Mouse (Mus musculus): Measurements from ENCODE around the gene Mmp24. TPM values are rescaled to one million over a fixed set of nuclear protein-coding genes. Genes with fewer than 3 reads are reported as not detected.
"Not testable (repeated sequence)": the region's sequence is repeated elsewhere in the genome, so short reads cannot be mapped to it uniquely, and the experiment has no call there.

The Mmp24 gene
- polyA plus RNA-seq, 1 experiment from 2014 or later: 4.9 TPM

DNA sequence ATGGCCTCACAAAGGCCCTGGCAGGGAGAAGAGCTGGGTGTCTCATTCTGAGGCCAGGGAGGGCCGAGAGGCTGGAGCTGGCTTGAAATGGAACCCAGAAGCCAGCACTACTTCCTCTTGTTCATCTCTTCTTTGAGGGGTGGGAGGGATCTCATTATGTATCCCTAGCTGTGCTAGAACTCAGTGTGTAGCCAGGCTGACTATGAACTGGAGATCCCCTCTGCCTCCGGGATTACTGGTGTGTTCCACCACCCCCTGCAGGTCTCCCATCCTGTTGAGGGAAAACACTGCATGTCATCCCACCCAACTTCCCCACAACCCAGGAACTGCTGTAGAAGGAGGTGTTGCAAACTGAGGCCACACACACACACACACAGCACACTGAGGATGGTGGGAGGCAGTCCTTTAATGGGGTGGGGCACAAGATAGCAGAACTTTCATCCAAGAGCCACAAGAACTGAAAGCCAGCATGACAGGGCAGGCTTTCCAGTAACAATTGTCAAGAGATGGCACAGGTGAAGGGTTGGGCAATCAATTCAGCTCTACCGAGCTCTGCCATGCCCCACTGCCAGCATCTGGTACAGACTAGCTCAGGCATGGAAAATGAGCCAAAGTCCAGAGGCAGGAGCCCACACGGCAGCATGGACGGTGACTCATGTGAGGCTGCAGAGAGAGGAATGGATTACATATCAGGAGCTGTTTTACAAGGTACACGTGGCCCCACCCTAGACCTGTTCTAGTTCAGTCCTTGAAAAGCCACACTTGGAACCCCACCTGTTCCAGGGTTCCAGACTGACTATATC is 44.5 kb downstream of the Mmp24 start:
- peaks cover 16% of the 10 kb centered on the region for H3K4me1 ChIP-seq
- WGBS: 62% methylated on average over 6 of the region's 6 CpGs
- no peaks in the 10 kb centered on the region for H3K27me3 ChIP-seq
- no peaks in the 10 kb centered on the region for H3K9me3 ChIP-seq
- peaks cover 44% of the 10 kb centered on the region for H3K36me3 ChIP-seq
- peak overlapping the region; percentile 53 for H3K4me3 ChIP-seq
- H3K27ac ChIP-seq (replicated peaks): peak overlapping the region; percentile 74
- peak overlapping the region; percentile 68; the same call in 1 of the 2 replicates for H3K9ac ChIP-seq (replicated peaks)
- no peak; the same call in 1 of the 2 replicates for ATAC-seq (ENCODE audit: low FRiP score, low read depth)
- peak overlapping the region; percentile 86 for H3K4me2 ChIP-seq (replicated peaks)

DNA sequence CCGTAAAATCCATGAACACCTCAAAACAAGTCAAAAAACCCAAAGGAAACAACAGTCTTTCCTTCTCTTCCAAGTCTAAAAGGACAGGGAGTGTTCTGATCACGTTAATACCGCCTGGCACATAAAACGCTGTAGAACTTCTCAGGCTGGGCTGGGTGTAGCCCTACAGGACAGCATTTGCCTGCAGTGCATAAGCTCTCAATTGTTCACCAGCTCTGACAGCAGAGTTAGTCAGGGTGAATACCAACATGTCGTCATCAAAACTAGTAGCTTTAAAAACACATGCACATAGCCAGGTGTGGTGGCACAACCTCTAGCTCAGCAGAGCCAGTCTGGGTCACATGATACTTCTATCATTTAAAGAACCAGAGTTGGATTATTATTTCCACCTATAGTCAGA is 45.6 kb downstream of the Mmp24 start:
- no peak overlapping the region for H3K4me3 ChIP-seq
- 91% methylated on average over 5 of the region's 5 CpGs for WGBS
- H3K27ac ChIP-seq (replicated peaks): no peak overlapping the region
- no peak overlapping the region for H3K4me2 ChIP-seq (replicated peaks)
- ATAC-seq (ENCODE audit: low FRiP score, low read depth): no peak
- no peak overlapping the region for H3K9ac ChIP-seq (replicated peaks)
- no peaks in the 10 kb centered on the region for H3K27me3 ChIP-seq
- H3K4me1 ChIP-seq: peaks cover 24% of the 10 kb centered on the region
- H3K9me3 ChIP-seq: no peaks in the 10 kb centered on the region
- peaks cover 43% of the 10 kb centered on the region for H3K36me3 ChIP-seq

DNA sequence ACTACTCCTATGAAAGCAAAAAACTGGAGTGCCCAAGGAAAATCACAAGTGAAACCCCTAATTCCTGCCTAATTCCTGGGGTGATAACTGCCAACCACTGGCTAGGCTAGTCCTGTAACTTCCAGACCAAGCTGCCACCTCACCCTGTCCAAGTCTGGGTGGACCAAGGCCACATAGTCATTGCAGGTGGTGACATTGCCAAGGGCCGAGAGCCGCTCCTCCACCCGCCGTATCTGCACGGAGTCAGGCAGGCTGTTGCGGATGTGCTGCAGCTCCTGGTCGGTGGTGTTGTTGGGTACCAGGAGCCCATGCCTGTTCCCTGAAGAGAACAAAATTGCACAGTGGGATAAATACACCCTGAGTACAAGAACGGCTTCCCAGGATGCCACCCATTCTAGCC is 48.6 kb downstream of the Mmp24 start:
- Histone ChIP-seq H3K9me3 (no peaks in the 10 kb centered on the region), H3K4me3 (no peak overlapping the region), H3K9ac (replicated peaks) (no peak overlapping the region), H3K4me1 (peaks cover 28% of the 10 kb centered on the region), H3K36me3 (peaks cover 40% of the 10 kb centered on the region), H3K27ac (replicated peaks) (no peak overlapping the region), H3K4me2 (replicated peaks) (no peak overlapping the region), H3K27me3 (no peaks in the 10 kb centered on the region)
- no peak for ATAC-seq (ENCODE audit: low FRiP score, low read depth)
- WGBS: 98% methylated on average over 8 of the region's 8 CpGs

GRCm38 (mm10) chr2:155825904-155826629 is 50.9 kb downstream of the Mmp24 start:
- no peaks in the 10 kb centered on the region for H3K27me3 ChIP-seq
- H3K9ac ChIP-seq (replicated peaks): peak overlapping the region; percentile 88
- 2% methylated on average over 52 of the region's 52 CpGs for WGBS
- peak overlapping the region; percentile 77 for H3K27ac ChIP-seq (replicated peaks)
- H3K4me1 ChIP-seq: peaks cover 18% of the 10 kb centered on the region
- peak overlapping the region; percentile 92 for H3K4me2 ChIP-seq (replicated peaks)
- H3K4me3 ChIP-seq: peak overlapping the region; percentile 96
- H3K9me3 ChIP-seq: no peaks in the 10 kb centered on the region
- peaks cover 28% of the 10 kb centered on the region for H3K36me3 ChIP-seq
- peak; percentile 50 for ATAC-seq (ENCODE audit: low FRiP score, low read depth)

DNA sequence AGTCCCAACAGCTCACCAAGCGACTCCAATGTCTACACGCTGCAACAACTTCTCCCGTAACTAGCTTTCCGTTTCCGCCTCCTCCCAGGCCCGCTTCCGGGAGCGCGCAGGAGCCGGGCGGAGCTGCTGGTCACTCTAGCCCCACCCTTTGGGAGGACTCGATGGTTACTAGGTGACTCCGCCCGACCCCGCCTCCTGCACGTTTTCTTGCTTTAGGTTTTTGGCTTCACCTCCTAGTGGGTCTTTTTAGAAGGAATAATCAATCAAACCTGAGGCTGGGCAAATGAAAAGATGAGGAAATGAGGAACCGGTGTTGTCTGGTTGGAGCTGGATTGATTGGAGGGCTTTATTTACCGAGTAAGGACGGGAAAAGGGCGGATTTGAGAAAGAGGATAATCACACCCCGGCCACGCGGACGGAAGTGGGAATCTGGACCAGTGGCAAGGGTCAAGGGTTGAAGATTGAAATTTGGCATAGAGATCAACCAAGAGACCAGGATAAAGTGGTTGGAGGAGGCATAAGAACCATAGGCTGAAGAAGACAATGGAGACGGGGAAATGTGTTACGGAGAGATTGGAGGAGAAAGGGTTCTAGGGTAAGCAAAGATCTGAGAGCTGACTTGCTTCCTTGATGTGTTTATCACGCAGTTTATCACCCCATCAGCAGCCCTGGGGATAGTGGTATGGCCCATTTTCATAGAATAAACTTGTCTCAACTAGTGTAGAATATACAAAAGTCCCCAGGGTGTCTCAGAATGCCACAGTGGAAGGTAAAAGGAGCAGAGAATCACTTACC is 51.7 kb downstream of the Mmp24 start, which contains the start of gene Eif6:
Gene Eif6, minus strand, starts transcription at position 296 of the 795 bp plus-strand sequence.
- no peaks in the 10 kb centered on the region for H3K9me3 ChIP-seq
- WGBS: 6% methylated on average over 27 of the region's 27 CpGs
- peaks cover 18% of the 10 kb centered on the region for H3K4me1 ChIP-seq
- no peaks in the 10 kb centered on the region for H3K27me3 ChIP-seq
- peak within 1 kb of the TSS; percentile 96 for H3K4me3 ChIP-seq
- peak; percentile 92 for ATAC-seq (ENCODE audit: low FRiP score, low read depth)
- H3K27ac ChIP-seq (replicated peaks): peak within 1 kb of the TSS; percentile 77
- H3K36me3 ChIP-seq: peaks cover 22% of the 10 kb centered on the region
- peak within 1 kb of the TSS; percentile 92 for H3K4me2 ChIP-seq (replicated peaks)
- peak within 1 kb of the TSS; percentile 88 for H3K9ac ChIP-seq (replicated peaks)

DNA sequence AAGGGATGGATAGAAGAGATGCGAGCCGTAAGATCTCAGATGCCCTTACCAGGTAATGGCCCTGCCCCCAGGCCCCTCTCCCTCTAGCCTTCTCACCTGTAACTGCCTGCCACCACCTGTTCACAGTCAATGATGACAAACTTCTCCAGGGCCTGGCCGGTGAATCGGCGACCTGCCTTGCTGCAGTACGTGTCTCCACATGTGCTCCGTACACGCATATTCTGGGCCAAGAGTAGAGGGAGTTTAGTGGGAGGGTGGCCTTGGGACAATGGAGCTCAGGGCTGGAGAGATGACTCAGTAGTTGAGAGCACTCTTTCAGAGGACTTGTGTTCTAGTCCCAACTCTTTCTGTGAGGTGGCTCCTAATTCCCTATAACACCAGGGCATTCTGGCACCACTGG is 55.7 kb downstream of the Mmp24 start:
- 93% methylated on average over 8 of the region's 8 CpGs for WGBS
- Histone ChIP-seq H3K9me3 (no peaks in the 10 kb centered on the region), H3K4me3 (no peak overlapping the region), H3K4me2 (replicated peaks) (no peak overlapping the region), H3K36me3 (no peaks in the 10 kb centered on the region), H3K9ac (replicated peaks) (no peak overlapping the region), H3K4me1 (peaks cover 10% of the 10 kb centered on the region), H3K27me3 (no peaks in the 10 kb centered on the region), H3K27ac (replicated peaks) (no peak overlapping the region)
- ATAC-seq (ENCODE audit: low FRiP score, low read depth): no peak

DNA sequence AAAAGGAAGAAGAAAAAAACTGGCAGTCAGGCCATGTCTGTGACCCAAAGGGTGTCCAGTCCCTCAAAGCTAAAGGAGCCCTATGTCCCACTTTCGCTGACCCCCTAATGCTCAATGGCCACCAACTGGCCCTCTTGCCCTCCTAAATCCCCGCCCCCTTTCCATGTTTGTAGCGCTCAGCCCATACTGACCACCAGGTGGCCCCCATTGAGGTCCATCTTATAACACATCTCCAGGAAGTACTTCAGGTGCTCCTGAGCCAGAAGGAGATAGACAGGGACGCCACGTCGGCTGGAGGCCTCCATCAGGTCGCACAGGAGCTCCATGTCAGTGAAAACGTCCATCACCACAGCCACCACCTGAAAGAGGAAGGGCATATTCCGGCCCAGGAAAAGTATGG is 56.2 kb downstream of the Mmp24 start:
- Histone ChIP-seq H3K4me3 (no peak overlapping the region), H3K9me3 (no peaks in the 10 kb centered on the region), H3K27ac (replicated peaks) (no peak overlapping the region), H3K4me2 (replicated peaks) (no peak overlapping the region), H3K4me1 (peaks cover 9% of the 10 kb centered on the region), H3K9ac (replicated peaks) (no peak overlapping the region), H3K27me3 (no peaks in the 10 kb centered on the region), H3K36me3 (no peaks in the 10 kb centered on the region)
- 62% methylated on average over 9 of the region's 9 CpGs for WGBS
- ATAC-seq (ENCODE audit: low FRiP score, low read depth): no peak

DNA sequence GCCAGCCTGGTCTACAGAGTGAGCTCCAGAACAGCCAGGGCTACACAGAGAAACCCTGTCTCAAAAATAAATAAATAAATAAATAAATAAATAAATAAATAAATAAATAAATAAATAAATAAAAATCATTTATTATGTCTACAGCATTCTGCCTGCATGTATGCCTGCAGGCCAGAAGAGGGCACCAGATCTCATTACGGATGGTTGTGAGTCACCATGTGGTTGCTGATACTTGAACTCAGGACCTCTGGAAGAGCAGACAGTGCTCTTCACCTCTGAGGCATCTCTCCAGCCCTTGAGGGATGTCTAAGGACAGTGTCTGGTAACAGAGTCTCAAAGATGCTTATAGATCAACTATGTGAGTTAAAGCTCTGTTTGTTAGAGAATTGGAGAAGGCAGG is 56.9 kb downstream of the Mmp24 start:
- not testable (repeated sequence) for H3K4me3 ChIP-seq; H3K9ac ChIP-seq (replicated peaks); H3K9me3 ChIP-seq; H3K27ac ChIP-seq (replicated peaks); H3K27me3 ChIP-seq; H3K36me3 ChIP-seq; H3K4me2 ChIP-seq (replicated peaks); ATAC-seq (ENCODE audit: low FRiP score, low read depth); H3K4me1 ChIP-seq
- 76% methylated on average over 1 of the region's 1 CpGs for WGBS

GRCm38 (mm10) chr2:155834732-155835131 is 59.6 kb downstream of the Mmp24 start, which contains the start of gene Fam83c:
Fam83c (minus strand) TSS chr2:155834854.
- Histone ChIP-seq H3K4me1 (no peaks in the 10 kb centered on the region), H3K9me3 (no peaks in the 10 kb centered on the region), H3K4me3 (no peak within 1 kb of the TSS), H3K9ac (replicated peaks) (no peak within 1 kb of the TSS), H3K27ac (replicated peaks) (no peak within 1 kb of the TSS), H3K27me3 (no peaks in the 10 kb centered on the region), H3K36me3 (no peaks in the 10 kb centered on the region), H3K4me2 (replicated peaks) (no peak within 1 kb of the TSS)
- ATAC-seq (ENCODE audit: low FRiP score, low read depth): no peak
- 70% methylated on average over 9 of the region's 9 CpGs for WGBS

- Histone ChIP-seq H3K27ac (replicated peaks) (no peak overlapping the region), H3K27me3 (no peaks in the 10 kb centered on the region), H3K9ac (replicated peaks) (no peak overlapping the region), H3K4me1 (no peaks in the 10 kb centered on the region), H3K4me3 (no peak overlapping the region), H3K4me2 (replicated peaks) (no peak overlapping the region), H3K36me3 (no peaks in the 10 kb centered on the region), H3K9me3 (no peaks in the 10 kb centered on the region)
- ATAC-seq (ENCODE audit: low FRiP score, low read depth): no peak
- WGBS: 75% methylated on average over 3 of the region's 3 CpGs
Measured at GRCm38 (mm10) chr2:155837961-155838360, 62.8 kb downstream of the Mmp24 start.

GRCm38 (mm10) chr2:155838961-155839360 is 63.8 kb downstream of the Mmp24 start:
- no peak overlapping the region for H3K9ac ChIP-seq (replicated peaks)
- H3K27ac ChIP-seq (replicated peaks): no peak overlapping the region
- 89% methylated on average over 4 of the region's 4 CpGs for WGBS
- no peaks in the 10 kb centered on the region for H3K9me3 ChIP-seq
- H3K36me3 ChIP-seq: no peaks in the 10 kb centered on the region
- no peak for ATAC-seq (ENCODE audit: low FRiP score, low read depth)
- H3K4me2 ChIP-seq (replicated peaks): no peak overlapping the region
- no peaks in the 10 kb centered on the region for H3K27me3 ChIP-seq
- no peak overlapping the region for H3K4me3 ChIP-seq
- H3K4me1 ChIP-seq: no peaks in the 10 kb centered on the region

DNA sequence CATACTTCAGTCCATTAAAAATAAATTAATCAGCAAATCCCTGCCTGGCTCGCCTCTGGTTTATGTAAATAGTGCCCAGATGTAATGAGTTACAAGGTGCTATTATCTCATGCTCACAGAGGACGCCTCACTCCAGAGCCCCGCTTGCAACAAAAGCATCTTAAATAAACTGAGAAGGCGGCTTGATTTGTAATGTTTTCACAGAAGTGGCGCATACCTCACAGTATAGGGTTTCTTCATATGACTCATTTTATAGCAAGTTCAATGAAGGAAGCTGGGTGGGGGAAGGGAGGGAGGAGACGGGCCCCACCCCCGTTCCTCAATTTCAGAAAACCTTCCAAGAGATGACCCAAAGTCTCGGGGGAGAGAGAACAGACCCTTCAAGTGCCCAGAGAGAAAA is 71.8 kb downstream of the Mmp24 start:
- Histone ChIP-seq H3K27me3 (no peaks in the 10 kb centered on the region), H3K9ac (replicated peaks) (no peak overlapping the region), H3K4me3 (no peak overlapping the region), H3K4me2 (replicated peaks) (no peak overlapping the region), H3K9me3 (no peaks in the 10 kb centered on the region), H3K4me1 (no peaks in the 10 kb centered on the region), H3K36me3 (peaks cover 49% of the 10 kb centered on the region), H3K27ac (replicated peaks) (no peak overlapping the region)
- no peak for ATAC-seq (ENCODE audit: low FRiP score, low read depth)
- WGBS: 85% methylated on average over 8 of the region's 8 CpGs
